Mouse (Mus musculus): ENCODE results near the gene Rhob.

The Rhob gene

GRCm38 (mm10) chr12:8499871-8500596 is at the start of gene Rhob:
Gene Rhob, minus strand, starts transcription at chr12:8500009.
- DNase-seq: peak; percentile 94

GRCm38 (mm10) chr12:8547357-8547756 is 47.5 kb upstream of the Rhob start:
- peak; percentile 46 for DNase-seq

- no peak for DNase-seq
Measured at GRCm38 (mm10) chr12:8546801-8547200, 47.0 kb upstream of the Rhob start.

- DNase-seq: no peak
Measured at GRCm38 (mm10) chr12:8545066-8545610, 45.3 kb upstream of the Rhob start.

- DNase-seq: no peak
Measured at GRCm38 (mm10) chr12:8542371-8542770, 42.6 kb upstream of the Rhob start.

GRCm38 (mm10) chr12:8539471-8539870 is 39.7 kb upstream of the Rhob start:
- no peak for DNase-seq

- DNase-seq: no peak
Measured at GRCm38 (mm10) chr12:8537291-8537690, 37.5 kb upstream of the Rhob start.

- DNase-seq: no peak
Measured at GRCm38 (mm10) chr12:8536221-8536965, 36.6 kb upstream of the Rhob start.

- DNase-seq: no peak
Measured at GRCm38 (mm10) chr12:8535596-8535995, 35.8 kb upstream of the Rhob start.

- DNase-seq: no peak
Measured at GRCm38 (mm10) chr12:8534915-8535314, 35.1 kb upstream of the Rhob start.

- no peak for DNase-seq
Measured at GRCm38 (mm10) chr12:8527770-8528169, 28.0 kb upstream of the Rhob start.

- no peak for DNase-seq
Measured at GRCm38 (mm10) chr12:8527175-8527574, 27.4 kb upstream of the Rhob start.

GRCm38 (mm10) chr12:8524062-8524461 is 24.3 kb upstream of the Rhob start:
- DNase-seq: no peak

GRCm38 (mm10) chr12:8522711-8523110 is 22.9 kb upstream of the Rhob start:
- no peak for DNase-seq

GRCm38 (mm10) chr12:8521375-8522047 is 21.7 kb upstream of the Rhob start:
- DNase-seq: peak; percentile 24

- DNase-seq: no peak
Measured at GRCm38 (mm10) chr12:8519431-8520160, 19.8 kb upstream of the Rhob start.

- no peak for DNase-seq
Measured at GRCm38 (mm10) chr12:8511037-8511882, 11.5 kb upstream of the Rhob start.

- no peak for DNase-seq
Measured at GRCm38 (mm10) chr12:8510317-8510988, 10.6 kb upstream of the Rhob start.

GRCm38 (mm10) chr12:8509693-8510092 is 9.9 kb upstream of the Rhob start:
- no peak for DNase-seq

- DNase-seq: no peak
Measured at GRCm38 (mm10) chr12:8506954-8507707, 7.3 kb upstream of the Rhob start.
